Mouse (Mus musculus) bone marrow, adult 2 months (tissue): ENCODE data around the gene Elmod3. TPM values are rescaled to one million over a fixed set of nuclear protein-coding genes. Genes with fewer than 3 reads are reported as not detected.

ENCODE experiments used
- H3K27ac ChIP-seq: fragments of 200-500 bp; 2 replicates; pipeline ENCODE4 v1.5.1; 2012; ENCODE audit warnings: low read depth, mild to moderate bottlenecking, control low read depth, inconsistent platforms, low read length; ENCODE audit not compliant: control insufficient read depth, poor library complexity, insufficient read depth
- H3K4me1 ChIP-seq: fragments of 200-500 bp; 2 replicates; pipeline ENCODE4 v1.6.1; 2011; ENCODE audit warnings: low read length; ENCODE audit not compliant: control insufficient read depth, insufficient read depth
- H3K4me3 ChIP-seq: fragments of 200-500 bp; replicated peaks from 2 replicates; pipeline ENCODE3; 2011; ENCODE audit warnings: mild to moderate bottlenecking, low read depth, low read length, control low read depth; ENCODE audit not compliant: control insufficient read depth
- CTCF ChIP-seq: fragments of 200-500 bp; IDR thresholded peaks from 2 replicates; pipeline ENCODE4 v1.5.1; 2011; ENCODE audit warnings: low read length, control low read depth; ENCODE audit not compliant: control insufficient read depth, insufficient read depth
- POLR2A ChIP-seq: fragments of 200-500 bp; IDR thresholded peaks from 2 replicates; pipeline ENCODE4 v1.6.1; 2011; ENCODE audit warnings: low read depth, mild to moderate bottlenecking, control low read depth, low read length, borderline replicate concordance; ENCODE audit not compliant: control insufficient read depth
- WGBS: fragments of 180-500 bp; shearing (Covaris S2); methylation state at CpG from one replicate; pipeline ENCODE4 v1.1.7; 2018; 5-methylcytosine and 5-hydroxymethylcytosine counted together
- polyA plus RNA-seq: library from polyadenylated mRNA; stranded (reverse); fragments of >200 nt; gene quantifications from 2 replicates; pipeline ENCODE4 v1.2.4, GENCODE M21; 2011; ENCODE audit warnings: low replicate concordance; ENCODE audit not compliant: missing spikeins, insufficient read depth, insufficient read length

Gene Elmod3
- polyA plus RNA-seq, 1 experiment: 5.2 TPM

DNA sequence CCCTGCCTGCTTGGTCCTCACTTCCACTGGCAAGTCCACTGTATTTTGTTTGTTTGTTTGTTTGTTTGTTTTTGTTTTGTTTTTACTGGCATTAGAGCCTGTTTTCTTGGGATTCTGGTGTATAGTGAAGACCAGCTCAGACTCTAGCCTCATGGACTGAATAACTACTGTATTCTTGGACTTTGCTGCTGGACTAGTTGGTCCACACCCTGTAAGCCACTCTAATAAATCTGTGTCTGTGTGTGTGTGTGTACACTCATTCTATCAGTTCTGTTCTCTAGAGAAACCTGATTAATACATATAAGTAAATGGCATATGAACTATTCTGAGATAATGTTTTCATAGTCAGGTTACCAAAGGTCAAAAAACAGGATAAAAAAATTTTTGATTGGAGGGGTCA, 8.1 kb downstream of the Elmod3 start:
- H3K4me1 ChIP-seq: no peaks in the 10 kb centered on the region
- TF ChIP-seq CTCF (no peak), POLR2A (no peak)

DNA sequence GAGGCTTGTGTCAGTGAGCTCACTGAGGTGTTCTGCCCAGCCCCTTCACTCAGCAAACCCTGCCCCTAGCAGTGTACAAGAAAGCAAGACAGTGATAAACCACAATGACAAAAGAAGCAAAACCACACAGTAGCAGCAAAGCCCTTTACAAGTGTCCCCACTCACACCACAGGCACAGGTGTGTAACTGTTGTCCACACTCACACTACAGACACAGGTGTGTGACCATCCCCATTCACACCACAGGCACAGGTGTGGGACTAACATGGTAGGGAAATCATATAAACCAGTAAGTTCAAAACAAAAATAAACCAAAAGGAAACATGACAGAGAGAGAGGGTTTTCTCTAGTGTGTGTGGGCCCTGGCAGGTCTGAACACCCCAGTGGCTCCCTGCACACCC, 9.9 kb downstream of the Elmod3 start:
- Histone ChIP-seq H3K27ac (no peak overlapping the region), H3K4me3 (no peak overlapping the region), H3K4me1 (no peaks in the 10 kb centered on the region)
- TF ChIP-seq POLR2A: no peak

More for the DNA sequence above, 8.1 kb downstream of the Elmod3 start:
- H3K27ac ChIP-seq: no peak overlapping the region
- H3K4me3 ChIP-seq: no peak overlapping the region

DNA sequence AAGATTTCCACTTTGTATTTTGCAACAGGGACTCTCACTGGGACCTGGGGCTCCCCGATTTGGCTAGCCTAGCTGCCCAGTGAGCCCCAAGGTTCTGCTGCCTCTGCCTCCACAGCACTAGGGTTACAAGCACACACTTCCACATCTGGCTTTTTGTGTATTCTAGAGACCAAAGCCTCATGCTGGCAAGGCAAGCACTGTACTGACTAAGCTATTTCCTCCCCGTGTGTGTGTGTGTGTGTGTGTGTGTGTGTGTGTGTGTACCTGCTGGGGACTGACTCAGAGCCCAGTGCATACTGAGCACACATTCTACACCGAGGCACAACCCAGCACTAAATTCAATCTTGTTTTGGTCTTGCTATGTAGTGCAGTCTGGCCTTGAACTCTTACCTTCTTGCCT, 11.5 kb downstream of the Elmod3 start:
- no peak overlapping the region for H3K27ac ChIP-seq
- TF ChIP-seq POLR2A (no peak), CTCF (no peak)
- H3K4me1 ChIP-seq: no peaks in the 10 kb centered on the region
- WGBS: 67% methylated on average over 3 of the region's 3 CpGs
- H3K4me3 ChIP-seq: no peak overlapping the region

DNA sequence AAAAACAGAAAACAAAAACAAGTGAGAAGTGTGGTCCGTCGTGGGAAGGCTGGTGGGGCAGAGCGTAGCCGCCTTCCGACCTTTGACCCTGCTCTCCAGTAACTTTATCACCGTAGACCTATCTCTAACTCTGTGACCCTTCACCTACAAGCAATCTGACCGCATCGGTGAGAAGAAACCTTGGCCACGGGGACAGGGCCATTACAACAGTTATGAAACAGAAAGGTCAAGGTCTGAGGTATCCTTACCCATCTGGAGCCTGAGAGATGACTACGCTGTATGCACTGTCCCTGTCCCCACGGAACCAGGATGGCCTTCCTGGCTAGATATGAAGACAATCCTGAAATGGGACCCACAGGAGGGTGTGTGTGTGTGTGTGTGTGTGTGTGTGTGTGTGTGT, 14.1 kb downstream of the Elmod3 start:
- WGBS: 91% methylated on average over 11 of the region's 11 CpGs
- no peak overlapping the region for H3K27ac ChIP-seq

DNA sequence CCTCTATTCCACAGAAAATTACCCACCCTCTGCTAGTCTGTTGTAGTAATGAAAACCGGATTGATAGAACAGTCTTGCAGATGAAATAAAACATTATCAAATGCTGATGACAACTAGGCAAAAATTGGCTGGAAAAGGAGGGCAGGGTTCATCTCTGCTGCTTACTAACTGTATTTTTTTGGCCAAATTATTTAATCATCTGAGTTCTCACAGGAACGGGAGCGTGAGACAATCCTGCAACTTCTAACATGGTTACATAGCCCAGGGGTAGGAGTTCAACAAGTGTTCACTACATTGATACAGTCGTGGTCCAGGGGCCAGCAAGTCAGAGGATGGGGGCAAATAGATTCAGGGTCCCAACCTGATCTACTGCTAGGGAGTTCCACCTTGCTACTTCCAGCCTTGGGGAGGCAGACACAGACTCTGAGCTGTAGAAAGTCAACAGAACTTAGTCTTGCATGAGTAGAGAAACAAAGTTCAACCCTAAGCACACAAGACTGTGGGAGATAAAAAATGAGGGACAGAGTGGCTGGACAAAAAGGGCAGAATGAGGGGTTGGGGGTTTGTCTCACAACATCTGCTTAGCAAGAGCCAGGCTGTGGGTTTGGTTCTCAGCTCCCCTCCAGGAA, 14.9 kb downstream of the Elmod3 start:
- H3K27ac ChIP-seq: no peak overlapping the region
- no peak overlapping the region for H3K4me3 ChIP-seq
- H3K4me1 ChIP-seq: no peaks in the 10 kb centered on the region
- 85% methylated on average over 4 of the region's 4 CpGs for WGBS
- TF ChIP-seq POLR2A: no peak
- TF ChIP-seq CTCF: no peak

More for the DNA sequence above, 14.1 kb downstream of the Elmod3 start:
- Histone ChIP-seq H3K4me1 (no peaks in the 10 kb centered on the region), H3K4me3 (no peak overlapping the region)
- TF ChIP-seq CTCF (no peak), POLR2A (no peak)

DNA sequence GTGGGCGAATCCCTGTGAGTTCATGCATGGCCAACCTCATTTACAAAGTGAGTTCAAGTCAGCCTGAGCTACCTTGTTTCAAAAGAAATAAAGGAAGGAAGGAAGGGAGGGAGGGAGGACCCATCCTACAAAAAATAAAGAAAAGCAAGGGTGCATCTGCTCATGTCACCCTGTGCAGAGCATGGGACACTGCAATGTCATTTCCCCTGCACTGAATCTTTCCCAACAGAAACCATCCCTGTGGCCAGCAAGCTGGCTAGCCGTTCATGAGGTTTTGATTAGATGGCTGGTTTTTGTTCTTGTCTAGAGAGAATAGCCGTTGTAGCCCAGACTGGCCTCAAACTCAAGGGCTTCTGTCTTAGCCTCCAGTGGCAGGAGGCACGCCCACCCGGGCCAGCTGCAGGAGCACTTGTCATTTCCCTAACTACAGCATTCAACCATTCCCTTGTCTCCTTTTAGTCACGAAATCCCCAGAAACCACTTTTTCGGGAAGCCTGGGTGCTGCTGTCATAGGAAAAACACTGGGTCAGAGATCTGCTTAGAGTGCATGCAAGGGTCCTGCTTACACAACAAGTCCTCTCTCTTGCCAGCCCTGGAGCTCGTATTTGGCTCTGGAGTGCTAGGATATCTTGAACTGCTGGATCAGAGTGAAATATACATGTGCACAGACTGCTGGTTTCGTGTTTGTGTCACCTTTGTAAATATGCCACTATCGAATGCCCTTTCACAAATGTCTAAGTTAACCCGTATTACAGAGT, 16.4 kb downstream of the Elmod3 start:
- WGBS: 44% methylated on average over 11 of the region's 11 CpGs
- TF ChIP-seq POLR2A (no peak), CTCF (no peak)
- no peak overlapping the region for H3K27ac ChIP-seq
- H3K4me3 ChIP-seq: no peak overlapping the region
- no peaks in the 10 kb centered on the region for H3K4me1 ChIP-seq

DNA sequence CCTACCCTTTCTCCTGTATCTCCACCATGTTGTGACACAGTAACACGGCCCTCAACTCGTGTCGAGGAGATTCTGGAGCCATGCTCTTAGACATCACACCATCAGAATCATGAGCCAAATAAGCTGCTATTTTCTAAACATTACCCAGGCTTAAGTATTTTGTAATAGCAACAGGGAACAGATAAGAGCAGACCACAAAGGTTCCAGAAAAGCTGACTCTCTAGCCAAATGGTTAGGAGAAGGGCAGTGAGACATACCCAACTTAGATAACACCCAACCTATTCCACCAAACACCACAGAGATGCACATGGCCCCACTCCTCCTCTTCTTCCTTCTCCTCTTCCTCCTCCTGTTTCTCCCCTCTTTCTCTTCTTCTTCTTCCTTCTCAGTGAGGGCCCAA, 22.2 kb downstream of the Elmod3 start:
- 89% methylated on average over 3 of the region's 3 CpGs for WGBS
- Histone ChIP-seq H3K4me1 (no peaks in the 10 kb centered on the region), H3K27ac (no peak overlapping the region), H3K4me3 (no peak overlapping the region)
- no peak for TF ChIP-seq CTCF
- no peak for TF ChIP-seq POLR2A

DNA sequence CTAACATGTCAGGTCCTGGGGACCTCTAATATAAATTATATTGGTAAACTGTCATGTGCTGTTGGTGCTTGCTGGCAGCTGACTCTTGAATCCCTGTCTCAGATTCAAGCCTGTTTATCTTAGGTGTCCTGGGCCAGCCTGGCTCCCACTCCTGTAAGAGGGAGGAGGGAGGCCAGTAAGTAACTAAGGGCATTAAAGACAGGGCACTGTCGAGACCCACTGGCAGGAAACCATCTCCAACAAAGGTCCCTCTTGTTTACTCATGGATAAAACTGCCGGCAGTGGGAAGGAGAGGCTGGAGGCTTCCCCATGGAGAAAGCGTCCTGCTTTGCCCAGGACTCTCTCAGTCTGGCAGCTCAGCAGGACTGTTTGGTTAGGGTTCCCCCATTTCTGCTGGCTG, 26.4 kb downstream of the Elmod3 start:
- WGBS: 85% methylated on average over 3 of the region's 3 CpGs
- TF ChIP-seq CTCF: no peak
- TF ChIP-seq POLR2A: no peak

More for the DNA sequence above, 26.4 kb downstream of the Elmod3 start:
- H3K4me3 ChIP-seq: no peak overlapping the region
- no peak overlapping the region for H3K27ac ChIP-seq
- no peaks in the 10 kb centered on the region for H3K4me1 ChIP-seq
